Mouse (Mus musculus) left cerebral cortex, adult 8-10 months (tissue): Measurements from ENCODE around the gene Tle4. TPM values are rescaled to one million over a fixed set of nuclear protein-coding genes. Genes with fewer than 3 reads are reported as not detected.

Source experiments
- DNase-seq, 2 experiments: peaks; one replicate each; pipeline ENCODE4 v3.0.0; 2022; ENCODE audit warnings: low spot score in 2 of 2
- total RNA-seq, 4 experiments: library from RNA; stranded (reverse); gene quantifications; 2 replicates each; pipeline ENCODE4 v1.2.4; 2022

Tle4 gene
- total RNA-seq, 4 experiments from 2014 or later: 44.8 to 52.3 (median 47.4) TPM

DNA sequence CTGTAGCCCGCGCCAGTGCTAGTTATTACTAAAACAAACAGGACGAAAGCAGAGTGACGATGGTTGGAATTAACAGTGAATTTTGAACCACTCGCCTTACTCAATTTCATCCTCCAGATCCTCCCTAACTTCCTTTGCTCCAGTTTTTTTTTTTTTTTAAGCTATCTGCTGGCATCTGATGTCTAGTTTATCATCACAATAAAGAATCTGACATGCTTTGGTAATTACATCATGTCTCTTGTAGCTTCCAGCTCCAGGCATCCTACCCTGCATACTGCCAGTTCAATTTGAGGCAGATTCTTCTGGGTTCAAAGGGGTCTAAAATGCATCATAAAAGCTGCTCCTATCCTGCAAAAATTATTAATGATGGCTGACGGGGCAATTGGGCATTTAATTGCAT is 181.9 kb downstream of the Tle4 start:
- no peak for DNase-seq

DNA sequence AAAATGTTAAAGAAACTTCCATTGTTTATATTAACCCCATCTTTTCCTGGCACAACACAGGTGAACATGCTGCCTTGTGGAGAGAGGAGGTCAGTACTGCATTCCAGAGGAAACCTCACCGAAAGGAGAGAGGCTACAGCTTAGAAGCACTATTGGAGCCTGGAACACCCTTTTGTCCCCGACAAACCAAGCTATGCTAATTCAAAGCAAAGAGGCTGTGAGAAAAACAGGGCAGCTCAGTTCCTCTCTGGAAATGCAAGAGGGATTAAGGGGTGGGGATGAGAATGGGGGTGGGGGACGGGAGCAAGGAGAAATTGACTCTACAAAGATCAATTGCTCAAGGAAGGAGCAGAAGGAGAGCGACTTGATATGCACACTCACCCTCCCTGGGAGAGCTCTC is 182.9 kb downstream of the Tle4 start:
- no peak for DNase-seq

DNA sequence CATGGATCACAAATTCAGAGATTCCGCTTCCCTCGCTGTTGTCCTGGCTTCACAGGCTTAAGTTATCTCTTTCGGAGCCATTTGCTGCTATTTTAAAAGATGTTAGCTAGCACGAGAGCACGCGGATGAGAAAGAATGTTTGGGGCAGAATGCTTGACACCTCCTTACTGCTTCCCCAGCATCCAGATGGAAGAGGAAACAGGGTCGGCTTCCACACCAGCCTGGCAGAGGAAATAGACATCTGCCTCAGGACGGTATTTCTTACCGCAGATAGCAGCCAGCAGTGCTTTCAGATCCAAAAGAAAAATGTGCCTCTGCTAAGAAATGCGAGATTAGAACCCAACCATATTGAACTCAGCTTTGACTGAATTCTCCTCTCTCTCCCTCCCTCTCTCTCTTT is 191.2 kb downstream of the Tle4 start:
- peak; percentile 12 to 44 for DNase-seq
